12 mouse cellular contexts compared by ENCODE assay signal in genomic region chr14:103421305-103421822, GRCm38 (mm10).
DNase-seq lines count a peak whose midpoint lies in the region; ATAC-seq lines count a peak whose summit lies in the region.
"Had no signal": no experiment of that assay in that cellular context is flagged by ENCODE, and none has a peak within 500 bp of the region (broad histone marks: within the 10 kb centered on the region; RNA-seq: fewer than 3 reads in every experiment).

No protein-coding gene starts in this region.

- DNase-seq in gastrocnemius, postnatal 25 days = peak; percentile 21
- DNase-seq in gastrocnemius, postnatal 14 days = no peak
- peak; percentile 78 for DNase-seq in MN1 (ENCODE audit: low spot score)
- peak; percentile 57 for DNase-seq in lung, postnatal 10 days
- no peak for DNase-seq in thymus, postnatal 36 days
- DNase-seq: kidney, postnatal 25 days; right cerebral cortex, adult 18-20 months; thymus, postnatal 25 days had no signal

- no peaks in the 10 kb centered on the region for H3K36me3 ChIP-seq in embryonic facial prominence, embryonic 13.5 days
- no peaks in the 10 kb centered on the region for H3K36me3 ChIP-seq in kidney, embryonic 14.5 days (ENCODE audit: control insufficient read depth, insufficient read depth, low read length)
- H3K36me3 ChIP-seq: heart, embryonic 13.5 days had no signal

- intact Hi-C loops in gastrocnemius, postnatal 14 days (cut with DNase I; ENCODE audit: low total_unique reads) = no loop called here

- H3K9me3 ChIP-seq in embryonic facial prominence, embryonic 13.5 days = no peaks in the 10 kb centered on the region
- H3K9me3 ChIP-seq in kidney, embryonic 14.5 days (ENCODE audit: control insufficient read depth, low read length) = no peaks in the 10 kb centered on the region
- H3K9me3 ChIP-seq: heart, embryonic 13.5 days had no signal

- peak overlapping the region; percentile 17; the same call in 1 of the 2 replicates for H3K4me3 ChIP-seq in embryonic facial prominence, embryonic 13.5 days
- no peak overlapping the region for H3K4me3 ChIP-seq in kidney, embryonic 14.5 days (ENCODE audit: low read length)
- H3K4me3 ChIP-seq: heart, embryonic 13.5 days had no signal

- no peak overlapping the region for H3K9ac ChIP-seq in embryonic facial prominence, embryonic 13.5 days
- no peak overlapping the region for H3K9ac ChIP-seq in kidney, embryonic 14.5 days (ENCODE audit: low read depth, low read length)
- H3K9ac ChIP-seq: heart, embryonic 13.5 days had no signal

- peaks cover 10% of the 10 kb centered on the region for H3K27me3 ChIP-seq in embryonic facial prominence, embryonic 13.5 days
- H3K27me3 ChIP-seq in kidney, embryonic 14.5 days (ENCODE audit: control insufficient read depth, insufficient read depth, low read length) = no peaks in the 10 kb centered on the region
- H3K27me3 ChIP-seq: heart, embryonic 13.5 days had no signal

- peak overlapping the region; percentile 51 for H3K4me2 ChIP-seq in embryonic facial prominence, embryonic 13.5 days
- no peak overlapping the region for H3K4me2 ChIP-seq in kidney, embryonic 14.5 days (replicated peaks; ENCODE audit: low read depth, low read length)
- H3K4me2 ChIP-seq: heart, embryonic 13.5 days; midbrain, embryonic 11.5 days had no signal

- 37% methylated on average over 10 of the region's 10 CpGs for WGBS in embryonic facial prominence, embryonic 13.5 days
- WGBS in kidney, embryonic 14.5 days = 86% methylated on average over 10 of the region's 10 CpGs

- 0 out of 2 replicates have a peak overlapping the region, but pooled peaks have one; percentile 13 for H3K27ac ChIP-seq in embryonic facial prominence, embryonic 13.5 days
- H3K27ac ChIP-seq in kidney, embryonic 14.5 days (ENCODE audit: low read depth, low read length) = no peak overlapping the region
- H3K27ac ChIP-seq: heart, embryonic 13.5 days had no signal

- peak; percentile 49; the same call in 1 of the 2 replicates for ATAC-seq in embryonic facial prominence, embryonic 13.5 days (ENCODE audit: insufficient number of reproducible peaks, insufficient read depth, low FRiP score, low TSS enrichment, low read depth)
- no peak for ATAC-seq in kidney, embryonic 14.5 days (ENCODE audit: low FRiP score, low TSS enrichment)

- peaks cover 8% of the 10 kb centered on the region for H3K4me1 ChIP-seq in embryonic facial prominence, embryonic 13.5 days
- no peaks in the 10 kb centered on the region for H3K4me1 ChIP-seq in kidney, embryonic 14.5 days (ENCODE audit: control insufficient read depth, insufficient read depth, low read length)
- H3K4me1 ChIP-seq: heart, embryonic 13.5 days had no signal

Comparison
In these comparisons a context has a peak if more than half of its experiments do, and no peak if none do; other contexts are left out.
1. DNase-seq: peak in gastrocnemius, postnatal 25 days (single experiment), MN1 (single experiment) and lung, postnatal 10 days (single experiment); none in gastrocnemius, postnatal 14 days (single experiment) and thymus, postnatal 36 days (0 of 2).